Mouse (Mus musculus) MN1 (cell line): ENCODE data around the gene Itpr1.
A peak's percentile ranks its signal among the peaks of the same experiment; 100 is the strongest.

Experiments
- DNase-seq: peaks from one replicate; pipeline ENCODE4 v3.0.0-alpha.2; 2016; ENCODE audit warnings: low spot score

The Itpr1 gene

GRCm38 (mm10) chr6:108393131-108393530 lies 180.2 kb downstream of the Itpr1 start:
- no peak for DNase-seq

DNA sequence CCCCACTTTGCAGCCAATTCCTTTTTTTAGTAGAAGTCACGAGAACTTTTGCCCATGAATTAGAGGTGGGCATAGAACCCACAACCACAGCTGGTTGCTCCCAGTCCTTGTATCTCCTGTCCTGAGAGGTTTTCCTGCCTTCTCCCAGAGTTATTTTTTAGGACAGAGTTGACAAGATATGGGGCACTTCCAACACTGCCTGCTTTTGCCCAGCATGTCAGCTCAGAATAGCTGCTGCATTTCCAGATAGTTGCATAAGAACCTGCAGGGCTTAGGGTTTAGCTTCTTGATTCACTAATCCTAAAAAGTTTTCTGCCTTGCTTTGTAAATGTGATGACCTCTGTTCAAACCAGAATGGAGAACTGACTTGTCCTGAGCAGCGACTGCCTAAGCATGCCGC lies 185.1 kb downstream of the Itpr1 start:
- no peak for DNase-seq

- DNase-seq = no peak
Observed at GRCm38 (mm10) chr6:108401412-108401955, 188.6 kb downstream of the Itpr1 start.

GRCm38 (mm10) chr6:108404736-108405135 lies 191.8 kb downstream of the Itpr1 start:
- no peak for DNase-seq

DNA sequence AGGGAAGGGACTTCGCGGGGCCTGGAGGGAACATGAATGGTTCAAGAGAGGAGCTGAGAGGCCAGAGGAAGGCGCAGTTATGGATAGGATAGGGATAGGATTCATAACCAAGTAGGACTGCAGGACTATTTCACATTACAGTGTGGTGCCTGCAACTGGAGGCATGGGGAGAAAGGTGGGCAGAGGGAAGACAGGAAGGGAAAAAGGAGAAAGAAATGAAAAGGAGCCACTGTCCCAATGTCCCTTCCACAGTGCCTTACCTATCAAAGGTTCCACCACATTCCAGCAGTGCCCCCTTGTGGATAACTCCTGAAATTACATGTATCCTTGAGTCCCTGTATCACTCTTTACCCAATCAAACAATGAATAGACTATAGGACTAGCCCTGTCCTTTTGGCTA lies 195.2 kb downstream of the Itpr1 start:
- DNase-seq = peak; percentile 74

DNA sequence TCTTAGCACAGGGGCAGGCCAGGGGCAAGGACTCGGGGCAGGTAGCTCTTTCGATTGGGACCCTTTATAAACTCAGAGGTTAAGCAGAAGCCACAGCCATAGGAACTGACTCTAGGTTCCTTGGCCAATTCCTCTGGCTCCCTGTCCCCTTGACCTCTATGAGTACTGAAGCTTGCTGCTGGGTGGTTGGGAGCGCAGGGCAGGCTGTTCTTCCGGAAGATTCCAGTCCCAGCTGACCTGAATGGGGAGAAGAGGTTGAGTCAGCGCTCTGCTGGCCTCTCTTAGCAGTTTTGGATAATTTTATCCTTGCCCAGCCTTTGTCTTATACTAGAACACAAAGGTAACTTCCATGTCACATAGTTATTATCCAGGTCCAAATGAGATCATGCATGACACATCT lies 195.8 kb downstream of the Itpr1 start:
- DNase-seq = no peak

- no peak for DNase-seq
Observed at GRCm38 (mm10) chr6:108410771-108411170, 197.9 kb downstream of the Itpr1 start.

GRCm38 (mm10) chr6:108411201-108411600 lies 198.3 kb downstream of the Itpr1 start:
- DNase-seq = no peak

- DNase-seq = no peak
Observed at GRCm38 (mm10) chr6:108413006-108413405, 200.1 kb downstream of the Itpr1 start.

GRCm38 (mm10) chr6:108413593-108413992 lies 200.7 kb downstream of the Itpr1 start:
- no peak for DNase-seq

DNA sequence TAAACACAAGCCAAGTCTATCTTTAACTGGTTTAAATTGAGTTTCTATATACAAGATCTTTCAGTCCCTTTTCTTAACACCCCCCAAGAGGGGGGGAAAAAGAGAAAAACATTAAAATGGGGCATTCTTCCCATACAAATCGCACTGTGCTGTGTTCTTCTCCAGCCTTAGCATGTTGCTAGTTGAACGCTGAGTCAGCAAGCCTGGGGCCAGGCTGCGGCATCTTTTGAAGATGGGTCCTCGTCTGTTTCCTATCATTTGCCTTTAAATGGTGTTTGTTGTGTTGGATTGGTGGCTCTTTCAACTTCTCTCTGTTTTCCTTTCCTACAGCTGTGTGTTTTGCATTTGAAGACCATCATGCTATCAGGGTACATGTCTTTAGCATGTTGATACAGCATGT lies 203.0 kb downstream of the Itpr1 start:
- DNase-seq = no peak

GRCm38 (mm10) chr6:108417508-108417907 lies 204.6 kb downstream of the Itpr1 start:
- DNase-seq = peak; percentile 79

DNA sequence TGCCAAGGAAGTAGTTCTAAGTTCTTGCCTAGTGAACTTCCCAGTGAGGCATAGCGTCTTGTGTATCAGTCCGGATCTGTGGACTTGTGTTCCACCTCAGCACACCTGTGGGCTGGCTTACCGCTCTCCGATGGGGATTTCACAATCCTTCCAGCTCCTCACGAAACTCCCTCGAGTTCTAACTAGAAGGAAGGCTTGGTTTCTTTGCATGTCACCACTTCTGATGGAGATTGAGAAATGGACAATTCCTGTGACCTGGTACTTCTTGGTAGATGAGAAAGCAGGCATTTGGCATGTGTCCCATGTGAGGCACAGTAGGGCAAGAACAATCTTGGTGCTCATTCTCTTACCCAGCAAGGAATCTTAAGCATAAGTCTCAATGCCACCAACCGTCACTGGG lies 205.3 kb downstream of the Itpr1 start:
- DNase-seq = no peak

DNA sequence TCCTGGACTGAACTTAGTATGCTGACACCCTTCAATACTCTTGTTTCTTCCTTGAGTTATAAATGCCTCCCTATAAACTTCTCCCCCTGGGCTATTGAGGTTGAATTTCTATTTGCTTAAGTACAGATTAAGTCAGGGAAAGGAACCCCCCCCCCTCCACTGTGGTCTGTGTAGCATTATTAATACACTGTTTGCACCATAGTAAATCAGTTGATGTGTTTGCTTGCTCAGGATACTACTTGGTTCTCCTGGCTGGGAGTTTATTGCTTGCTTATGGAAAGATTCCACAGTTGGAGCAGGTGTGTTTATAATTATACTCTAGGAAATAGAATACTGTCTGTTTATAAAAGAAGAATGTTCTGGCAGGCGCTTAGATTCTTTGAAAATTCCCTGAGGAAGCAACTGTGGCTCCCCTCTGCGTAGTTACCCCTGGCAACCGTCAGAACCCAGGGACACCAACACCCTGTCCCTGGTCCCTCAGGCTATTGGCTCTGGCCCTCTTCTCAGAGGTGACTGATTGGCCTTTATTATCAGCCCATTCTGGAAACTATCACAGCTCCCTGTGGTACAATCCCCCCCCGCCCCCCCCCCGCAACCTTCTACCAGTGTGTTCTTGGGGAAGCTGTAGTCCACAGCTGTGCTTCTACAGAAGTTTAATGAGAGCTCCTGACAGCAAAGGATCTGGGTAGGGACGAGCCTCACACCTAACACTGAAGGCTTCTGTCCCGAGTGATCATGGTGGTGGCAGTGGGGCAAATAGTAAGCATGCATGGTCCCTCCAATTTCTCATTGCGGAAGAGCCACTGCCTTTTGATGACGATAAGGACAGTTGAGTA lies 212.1 kb downstream of the Itpr1 start:
- DNase-seq = no peak

DNA sequence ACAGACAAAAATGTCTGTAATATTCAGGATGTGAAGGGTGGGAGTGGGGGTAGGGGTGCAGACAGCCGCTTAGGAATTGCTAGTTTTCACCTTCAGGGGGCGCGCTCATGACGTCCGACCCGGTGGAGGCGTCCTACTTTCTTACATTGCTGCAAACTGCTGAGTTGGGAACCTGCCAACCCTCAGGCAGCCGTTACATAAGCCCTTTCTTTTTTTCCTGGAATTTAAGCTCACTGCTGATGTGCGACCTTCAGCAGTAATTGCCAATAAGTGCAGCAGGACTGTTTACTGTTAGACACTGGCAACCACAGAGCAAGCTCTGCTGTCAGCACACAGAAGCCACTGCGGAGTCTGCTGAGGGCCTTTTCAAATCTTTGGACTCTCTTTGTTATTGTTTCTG lies 213.9 kb downstream of the Itpr1 start:
- peak; percentile 86 for DNase-seq

- DNase-seq = no peak
Observed at GRCm38 (mm10) chr6:108428383-108428782, 215.5 kb downstream of the Itpr1 start.

GRCm38 (mm10) chr6:108429950-108430349 lies 217.1 kb downstream of the Itpr1 start:
- no peak for DNase-seq

DNA sequence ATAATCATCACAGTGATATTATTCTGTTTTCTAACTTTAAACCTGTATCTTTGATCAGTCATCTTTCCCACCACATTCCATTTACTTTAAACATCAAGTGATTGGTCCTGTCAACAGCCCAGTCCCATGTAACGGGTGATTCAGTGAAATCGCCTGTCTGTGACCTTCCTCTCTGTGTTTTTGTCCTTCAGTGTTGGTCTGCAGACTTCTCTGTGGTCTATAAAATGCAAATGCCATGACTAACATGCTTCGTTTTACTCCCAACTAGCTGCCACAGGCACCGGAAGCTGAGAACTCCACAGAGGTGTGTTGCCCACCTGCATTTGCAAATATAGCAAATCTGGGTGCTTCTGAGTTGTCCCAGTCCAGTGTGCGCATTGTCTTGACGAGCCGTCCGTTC lies 218.3 kb downstream of the Itpr1 start:
- no peak for DNase-seq

- no peak for DNase-seq
Observed at GRCm38 (mm10) chr6:108432836-108433235, 219.9 kb downstream of the Itpr1 start.

GRCm38 (mm10) chr6:108434816-108435215 lies 221.9 kb downstream of the Itpr1 start:
- no peak for DNase-seq

GRCm38 (mm10) chr6:108435467-108435866 lies 222.6 kb downstream of the Itpr1 start:
- DNase-seq = no peak

DNA sequence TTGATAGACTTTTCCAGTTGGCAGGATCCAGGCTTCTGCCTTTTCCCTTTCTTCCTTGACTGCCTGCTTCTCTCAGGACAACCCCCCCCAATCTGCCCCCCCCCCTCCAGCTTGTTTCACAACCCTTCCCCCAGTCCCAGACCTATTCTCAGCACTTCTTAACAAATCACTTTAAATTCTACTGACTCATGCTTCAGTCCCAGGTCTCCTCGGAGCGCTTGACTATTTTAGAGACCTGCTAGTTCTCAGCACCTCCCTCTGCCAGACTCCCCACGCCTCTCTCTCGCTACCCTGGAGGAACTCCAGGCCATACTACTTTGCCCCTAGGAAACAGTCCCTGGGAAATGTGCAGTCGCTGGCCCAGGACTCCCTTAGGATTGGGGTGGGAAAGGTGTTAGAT lies 223.7 kb downstream of the Itpr1 start:
- peak; percentile 58 for DNase-seq

DNA sequence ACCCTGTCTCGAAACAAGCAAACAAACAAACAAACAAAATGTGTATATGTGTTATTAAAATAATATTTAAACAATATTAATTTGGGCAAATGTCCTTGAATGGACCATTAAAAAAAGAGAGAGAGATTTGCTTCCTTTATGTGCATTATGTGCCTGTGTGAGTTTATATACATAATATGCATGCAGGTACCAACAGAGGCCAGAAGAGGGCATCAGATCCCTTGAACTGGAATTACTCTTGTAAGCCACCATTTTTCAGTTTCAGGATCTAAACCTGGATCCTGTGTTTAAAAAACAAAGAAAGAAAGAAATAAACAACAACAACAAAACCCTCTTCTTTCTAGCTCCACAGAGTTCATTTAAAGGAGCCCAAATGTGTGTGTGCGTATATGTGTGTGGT lies 228.4 kb downstream of the Itpr1 start:
- no peak for DNase-seq

DNA sequence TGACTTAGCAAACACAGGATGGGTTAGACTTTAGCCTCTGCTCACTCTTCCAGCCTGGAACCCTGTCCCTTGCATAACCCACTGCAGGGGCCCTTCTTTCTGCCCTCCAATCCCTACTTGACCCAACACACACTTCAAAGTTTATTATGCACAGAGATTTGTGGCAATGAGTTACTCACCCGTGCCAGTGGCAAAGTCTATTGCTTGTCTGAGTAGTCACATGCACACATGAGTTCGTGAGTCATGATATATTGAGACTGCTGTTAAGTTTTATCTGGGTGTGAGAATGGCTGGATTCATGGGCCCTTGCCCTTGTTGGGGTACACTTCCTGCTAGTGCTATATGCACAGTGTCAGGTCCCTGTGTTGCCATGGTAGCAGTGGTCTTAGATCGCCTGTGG lies 229.4 kb downstream of the Itpr1 start:
- DNase-seq = no peak
